Mouse (Mus musculus): Measurements from ENCODE around the gene Adap1.

Gene Adap1

DNA sequence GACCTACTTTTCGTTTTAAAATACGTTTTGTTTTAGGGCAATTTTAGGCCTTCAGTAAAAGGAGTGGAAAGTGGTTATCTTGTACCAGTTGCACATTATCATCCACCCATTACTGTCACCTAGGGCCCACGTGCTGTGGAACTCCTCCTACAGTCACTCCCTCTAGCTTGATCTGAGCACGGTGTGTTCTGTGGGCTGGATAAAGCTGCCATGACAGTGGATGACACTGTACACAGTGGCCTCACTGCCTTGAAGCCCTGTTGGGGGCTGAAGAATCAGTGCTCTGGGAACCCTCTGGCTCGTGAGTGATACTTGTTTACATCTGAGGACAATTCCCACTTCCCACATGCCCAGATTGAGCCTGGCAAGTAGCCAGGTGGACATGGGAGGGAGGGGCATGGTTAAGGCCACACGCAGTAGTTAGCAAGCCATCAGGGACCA is 72.1 kb downstream of the Adap1 start:
- in situ Hi-C loops (cut with MboI, MseI), result loop anchor here (25.0 kb wide), 1 partner anchor 1641 kb away; the partner anchor contains the start of genes Mospd3 and Pcolce

DNA sequence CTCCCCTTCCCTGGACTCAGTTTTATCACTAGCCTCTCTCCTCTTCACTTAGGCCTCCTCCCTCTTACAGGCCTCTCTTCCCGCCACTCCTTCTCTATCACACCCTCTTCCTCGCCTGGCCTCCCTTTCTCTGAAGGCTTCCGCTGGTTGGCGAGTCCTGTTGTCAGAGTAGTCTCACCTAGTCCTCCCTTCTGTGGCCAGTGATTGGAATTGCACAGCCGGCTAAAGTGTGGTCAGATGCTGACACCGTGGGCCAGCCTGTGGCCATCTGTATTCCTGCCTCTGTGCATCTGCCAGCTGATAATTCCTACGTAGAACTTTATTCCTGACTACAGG is 72.5 kb downstream of the Adap1 start:
- in situ Hi-C loops (cut with MboI, MseI), result loop anchor here (25.0 kb wide), 1 partner anchor 1641 kb away; the partner anchor contains the start of genes Mospd3 and Pcolce

DNA sequence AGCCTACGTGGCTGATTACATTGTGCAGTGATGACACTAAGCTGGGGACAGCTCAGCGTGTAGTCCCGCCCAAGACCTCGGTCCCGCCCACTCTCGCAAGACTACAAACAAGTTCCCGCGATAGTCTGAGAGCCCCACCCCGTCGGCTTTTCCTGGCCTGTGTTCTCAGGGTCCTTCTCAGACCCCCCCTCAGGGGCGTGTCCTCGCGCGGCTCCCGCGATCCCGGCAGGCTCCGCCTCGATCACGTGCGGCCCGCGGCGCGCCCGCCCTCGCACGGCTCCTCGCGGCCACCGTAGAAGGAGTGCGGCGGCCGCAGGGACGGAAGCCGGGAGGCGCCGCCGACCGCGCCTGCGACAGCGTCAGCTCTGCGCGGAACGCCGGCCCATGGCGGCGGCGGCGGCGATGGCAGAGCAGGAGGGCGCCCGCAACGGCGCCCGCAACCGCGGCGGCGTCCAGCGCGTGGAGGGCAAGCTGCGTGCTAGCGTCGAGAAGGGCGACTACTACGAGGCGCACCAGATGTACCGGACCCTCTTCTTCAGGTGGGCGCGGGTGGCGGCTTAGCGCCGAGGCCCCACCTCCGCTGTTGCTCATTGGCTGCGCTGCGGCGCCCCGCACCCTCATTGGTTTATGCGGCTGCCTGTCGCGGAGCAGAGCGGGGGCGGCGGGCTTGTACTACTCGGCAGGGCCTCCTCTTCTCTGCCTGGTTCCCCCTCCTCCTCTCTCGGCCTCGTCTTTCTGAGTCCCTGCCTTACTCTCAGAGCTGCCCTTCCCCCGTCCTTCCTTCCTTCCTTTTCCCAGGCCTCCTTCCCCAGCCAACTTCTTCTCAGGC is 73.1 kb downstream of the Adap1 start, which contains the start of gene Get4:
Gene Get4, plus strand, starts transcription at position 244 of the 829 bp plus-strand sequence.
- in situ Hi-C loops (cut with MboI, MseI), result loop anchor here (25.0 kb wide), 1 partner anchor 1640 kb away; the partner anchor contains the start of genes Mospd3 and Pcolce

DNA sequence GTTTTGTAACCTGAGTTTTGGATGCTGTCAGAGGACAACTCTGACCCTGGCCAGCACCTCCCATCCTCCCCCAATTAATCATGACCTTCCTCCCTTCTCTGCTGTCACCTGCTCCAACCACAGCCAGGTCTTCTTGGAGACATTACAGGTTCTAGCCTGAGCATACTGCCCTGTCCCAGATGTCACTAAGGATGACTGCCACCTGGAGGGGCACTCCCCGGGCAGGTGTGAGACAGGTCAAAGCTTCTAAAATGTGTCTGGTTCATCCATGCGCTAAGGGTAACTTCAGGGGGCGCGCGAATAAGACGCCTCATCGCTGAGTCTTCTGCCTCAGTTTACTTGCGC is 73.7 kb downstream of the Adap1 start:
- in situ Hi-C loops (cut with MboI, MseI), result loop anchor here (25.0 kb wide), 1 partner anchor 1639 kb away; the partner anchor contains the start of genes Mospd3 and Pcolce

DNA sequence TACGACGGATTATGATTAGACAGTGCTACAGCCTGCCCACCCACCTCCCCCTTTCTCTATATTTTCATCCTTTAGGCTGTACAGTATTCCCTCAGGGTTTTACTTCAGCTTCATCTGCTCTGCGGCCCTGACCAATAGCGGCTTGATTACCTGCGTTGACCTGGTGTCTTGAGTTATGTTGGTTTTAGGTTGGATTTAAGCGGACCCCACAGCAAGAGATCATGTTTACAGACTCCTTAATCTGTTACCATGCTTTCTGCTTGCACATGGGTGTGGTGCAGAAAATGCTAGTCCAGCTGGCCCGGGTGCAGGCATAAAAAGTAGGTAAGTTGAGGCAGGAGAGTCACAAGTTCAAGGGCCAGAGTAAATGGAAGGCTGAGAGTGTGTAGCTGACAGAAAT is 74.1 kb downstream of the Adap1 start:
- in situ Hi-C loops (cut with MboI, MseI), result loop anchor here (25.0 kb wide), 1 partner anchor 1639 kb away; the partner anchor contains the start of genes Mospd3 and Pcolce

DNA sequence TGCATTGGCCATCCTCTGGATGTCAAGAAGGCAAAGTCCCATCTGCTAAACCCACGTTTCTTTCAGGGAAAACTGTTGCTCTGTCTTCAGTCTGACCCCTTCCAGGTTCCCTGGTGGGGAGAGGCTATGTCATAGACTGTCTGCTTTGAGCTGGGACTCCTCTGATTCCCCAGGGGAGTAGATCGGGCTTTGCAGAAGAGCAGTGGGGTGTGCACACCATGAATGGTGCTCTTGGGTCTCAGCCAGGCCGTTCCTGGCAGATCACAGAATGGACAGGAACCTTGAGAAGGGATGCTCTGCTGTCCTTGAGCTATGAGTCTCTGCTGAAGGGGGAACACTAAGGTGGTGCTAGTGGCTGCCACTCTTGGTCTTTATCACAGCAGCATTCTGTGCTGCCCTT is 76.6 kb downstream of the Adap1 start:
- in situ Hi-C loops (cut with MboI, MseI), result loop anchor here (5.0 kb wide), 1 partner anchor 47 kb away; the partner anchor contains the start of gene Sun1

DNA sequence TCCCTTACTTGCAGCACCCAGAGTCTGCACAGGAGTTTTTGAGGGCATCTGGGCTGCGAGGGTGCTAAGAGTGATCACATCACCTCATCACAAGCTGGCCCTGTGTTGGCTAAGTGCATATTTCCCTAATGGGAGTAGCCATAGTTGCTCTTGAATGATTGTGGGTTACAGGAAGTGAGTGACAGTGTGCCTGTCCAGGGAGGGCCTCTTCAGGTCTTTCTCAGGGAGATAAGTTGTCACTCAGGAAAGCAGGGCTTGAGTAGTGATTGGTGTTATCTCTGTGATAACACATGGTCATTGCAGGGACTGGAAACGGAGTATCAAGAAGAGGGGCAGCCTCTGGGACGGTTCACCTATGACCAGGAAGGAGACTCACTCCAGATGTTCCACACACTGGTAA is 77.7 kb downstream of the Adap1 start:
- in situ Hi-C loops (cut with MboI, MseI), result loop anchor here (5.0 kb wide), 1 partner anchor 45 kb away; the partner anchor contains the start of gene Sun1

DNA sequence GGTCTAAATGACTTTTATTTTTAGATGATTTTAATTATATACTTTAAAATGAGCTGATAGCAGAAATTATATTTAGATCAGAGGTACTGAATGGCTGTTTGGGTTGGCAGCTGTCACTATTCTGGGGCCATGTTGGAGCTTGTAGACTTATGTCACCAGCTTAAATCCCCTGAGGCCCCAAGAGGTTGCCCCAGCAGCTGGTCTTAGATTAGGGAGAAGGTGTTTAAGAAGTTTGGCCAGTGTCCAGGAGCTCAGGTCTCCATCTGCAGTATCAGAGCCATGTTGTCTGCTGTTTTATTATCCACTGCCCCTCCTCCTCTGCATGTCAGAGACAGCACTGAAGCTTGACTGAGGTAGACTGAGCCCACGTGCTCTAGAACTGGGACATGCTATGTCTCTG is 82.0 kb downstream of the Adap1 start:
- in situ Hi-C loops (cut with MboI, MseI), result no loop called here

DNA sequence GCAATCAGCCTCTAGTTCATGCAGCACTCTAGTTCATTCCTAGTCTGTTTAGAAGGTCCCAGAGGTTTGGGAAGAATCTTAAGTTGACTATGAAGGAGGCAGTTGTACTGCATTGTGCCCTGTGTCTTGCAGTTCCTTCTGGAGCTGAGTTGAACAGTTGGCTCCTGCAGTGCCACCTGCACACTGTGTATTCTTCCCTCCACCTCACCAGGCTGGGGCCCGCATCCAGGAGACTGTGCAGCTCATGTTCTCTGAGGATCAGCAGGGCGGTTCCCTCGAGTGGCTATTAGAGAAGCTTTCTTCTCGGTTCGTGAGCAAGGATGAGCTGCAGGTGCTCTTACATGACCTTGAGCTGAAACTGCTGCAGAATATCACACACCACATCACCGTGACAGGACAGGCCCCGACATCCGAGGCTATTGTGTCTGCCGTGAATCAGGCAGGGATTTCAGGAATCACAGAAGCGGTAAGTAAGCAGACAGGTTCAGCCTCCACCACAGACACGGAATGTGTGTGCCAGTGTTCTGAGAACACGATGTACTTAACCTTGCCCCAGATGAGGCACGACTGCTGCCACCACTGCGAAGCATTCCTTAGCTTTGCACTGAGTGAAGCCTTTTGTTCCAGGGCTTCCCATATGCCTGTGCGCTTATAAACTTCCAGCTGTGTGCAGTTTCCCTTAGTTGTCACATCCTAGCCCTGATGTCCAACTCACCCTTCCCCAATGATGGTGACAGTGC is 84.2 kb downstream of the Adap1 start:
- in situ Hi-C loops (cut with MboI, MseI), result no loop called here

DNA sequence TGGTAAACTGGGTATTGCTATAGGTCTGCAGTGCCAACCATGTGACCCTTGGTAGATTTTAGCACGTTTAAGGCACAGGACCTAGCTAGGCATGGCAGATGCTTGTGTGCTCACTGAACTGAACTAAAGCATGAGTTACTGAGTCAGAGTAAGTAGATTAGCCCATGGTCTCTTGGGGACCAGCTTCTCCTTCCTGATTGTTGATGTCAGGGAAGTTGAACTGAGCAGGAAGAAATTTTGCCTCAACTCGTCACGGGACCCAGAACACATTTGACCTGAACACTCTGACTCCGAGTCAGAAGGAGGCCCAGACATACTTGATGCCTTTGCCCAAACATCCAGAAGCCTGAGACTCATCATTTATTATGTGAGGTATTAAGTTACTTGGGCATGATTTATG is 88.0 kb downstream of the Adap1 start:
- in situ Hi-C loops (cut with MboI, MseI), result no loop called here

DNA sequence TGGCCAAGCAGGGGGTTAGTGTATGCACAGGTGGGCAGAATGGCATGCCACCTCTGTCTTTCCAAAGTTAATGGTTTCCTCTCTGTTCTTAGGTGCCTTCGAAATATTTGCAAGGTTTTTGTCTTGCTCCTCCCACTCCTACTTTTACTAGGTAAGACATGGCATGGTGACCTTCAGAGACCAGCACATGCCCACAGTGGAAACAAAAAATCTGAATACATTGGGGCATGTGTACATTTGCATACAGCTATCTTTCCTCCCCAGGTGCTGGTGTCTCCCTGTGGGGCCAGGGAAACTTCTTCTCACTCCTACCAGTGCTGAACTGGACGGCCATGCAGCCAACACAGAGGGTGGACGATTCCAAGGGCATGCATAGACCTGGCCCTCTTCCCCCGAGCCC is 91.0 kb downstream of the Adap1 start:
- in situ Hi-C loops (cut with MboI, MseI), result no loop called here

DNA sequence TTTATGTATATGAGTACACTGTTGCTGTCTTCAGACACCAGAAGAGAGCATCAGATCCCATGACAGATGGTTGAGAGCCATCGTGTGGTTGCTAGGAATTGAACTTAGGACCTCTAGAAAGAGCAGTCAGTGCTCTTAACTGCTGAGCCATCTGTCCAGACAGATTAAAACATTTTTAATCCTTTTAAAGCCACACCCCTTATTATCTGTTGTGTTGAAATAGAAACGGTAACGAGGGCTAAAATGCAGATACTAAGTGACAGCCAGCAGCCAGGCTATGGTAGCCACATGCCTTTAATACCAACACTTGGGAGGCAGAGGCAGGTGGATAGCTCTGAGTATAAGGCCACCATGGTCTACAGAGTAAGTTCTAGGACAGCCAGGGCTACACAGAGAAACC is 93.3 kb downstream of the Adap1 start:
- in situ Hi-C loops (cut with MboI, MseI), result no loop called here

DNA sequence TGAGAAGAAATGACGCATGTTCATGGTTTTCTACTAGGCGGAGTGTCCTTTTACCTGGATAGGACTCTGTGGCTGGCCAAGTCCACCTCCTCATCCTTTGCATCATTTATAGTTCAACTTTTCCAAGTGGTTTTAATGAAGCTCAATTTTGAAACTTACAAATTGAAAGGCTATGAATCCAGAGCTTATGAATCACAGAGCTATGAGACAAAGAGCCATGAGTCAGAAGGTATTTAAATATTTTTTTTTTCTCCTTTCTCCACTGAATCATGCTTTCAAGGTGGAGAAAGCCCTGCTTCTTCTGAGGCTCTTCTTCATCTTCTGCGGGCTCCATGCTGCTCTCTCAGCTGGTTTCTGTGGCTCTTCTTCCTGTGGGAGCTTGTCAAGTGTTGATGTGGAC is 95.7 kb downstream of the Adap1 start:
- in situ Hi-C loops (cut with MboI, MseI), result no loop called here

DNA sequence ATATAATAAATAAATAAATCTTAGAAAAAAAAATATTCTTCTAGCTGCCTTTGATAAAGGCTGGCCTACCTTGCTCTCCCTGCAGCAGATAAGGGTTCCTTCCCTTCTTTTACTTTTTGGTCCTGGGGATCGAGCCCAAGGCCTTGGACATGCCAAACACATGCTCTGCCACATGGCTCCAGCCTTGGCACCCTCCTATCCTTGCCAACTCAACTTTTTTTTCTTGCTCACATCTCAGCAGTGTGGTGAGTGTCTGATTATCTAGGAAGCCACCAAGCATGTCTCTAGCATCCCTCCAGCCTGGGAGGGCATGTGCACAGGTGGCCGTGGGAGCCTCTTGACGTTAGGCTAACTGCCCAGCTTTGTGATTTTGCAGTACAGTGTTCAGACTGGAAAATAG is 97.1 kb downstream of the Adap1 start:
- in situ Hi-C loops (cut with MboI, MseI), result no loop called here

DNA sequence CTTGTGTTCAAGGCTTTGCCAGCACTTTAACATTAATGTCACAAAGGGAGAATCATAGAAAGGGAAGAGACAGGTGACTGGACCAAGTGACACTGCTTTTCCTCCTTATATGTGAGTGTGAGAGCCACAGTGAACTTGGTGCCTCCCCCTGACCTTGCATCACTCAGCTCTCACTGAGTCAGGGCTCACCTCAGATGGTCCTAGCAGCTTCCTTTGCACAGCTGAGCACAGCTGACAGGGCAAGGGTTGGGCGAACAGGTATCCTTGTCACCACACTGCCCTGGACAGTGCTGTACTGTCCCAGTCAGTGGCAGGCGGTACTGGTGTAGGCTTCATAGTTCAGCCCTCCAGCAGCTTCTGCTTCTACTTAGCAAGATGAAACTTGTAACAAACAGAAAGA is 97.8 kb downstream of the Adap1 start:
- in situ Hi-C loops (cut with MboI, MseI), result no loop called here

DNA sequence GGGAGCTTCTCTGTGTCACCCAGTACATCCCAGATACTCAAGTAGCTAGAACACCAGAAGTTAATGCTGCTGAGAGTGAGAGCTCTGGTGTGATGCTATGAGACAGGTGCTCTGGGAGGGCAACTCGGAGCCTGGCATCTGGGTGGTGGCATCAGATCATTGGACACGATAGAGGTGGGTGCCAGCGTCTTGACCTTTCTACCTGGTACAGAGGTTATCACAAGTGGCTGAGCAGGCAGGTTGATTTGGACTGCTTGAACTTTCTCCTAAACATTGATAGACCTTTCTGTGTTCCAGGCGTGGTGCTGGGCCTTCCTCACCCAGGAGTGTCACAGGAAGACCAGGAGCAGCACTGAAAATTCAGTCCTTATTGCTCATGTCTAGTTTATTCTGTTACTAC is 98.2 kb downstream of the Adap1 start:
- in situ Hi-C loops (cut with MboI, MseI), result no loop called here

DNA sequence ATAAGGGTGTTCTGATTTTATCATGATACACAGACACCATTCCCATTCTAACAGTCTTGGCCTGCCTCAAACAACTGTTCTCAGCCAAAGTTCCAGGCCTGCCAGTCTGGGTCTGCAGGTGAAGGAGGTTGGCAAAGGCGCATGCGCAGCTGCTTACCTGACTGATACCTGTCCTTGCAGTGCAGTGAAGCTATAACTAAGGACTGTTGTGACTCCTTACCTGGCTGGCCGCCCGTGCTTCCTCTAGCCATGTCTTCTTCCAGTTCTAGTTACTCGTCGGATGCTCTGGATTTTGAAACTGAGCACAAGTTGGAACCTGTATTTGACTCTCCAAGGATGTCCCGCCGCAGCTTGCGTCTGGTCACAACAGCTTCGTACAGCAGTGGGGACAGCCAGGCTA is 102.1 kb downstream of the Adap1 start:
- in situ Hi-C loops (cut with MboI, MseI), result no loop called here
